Mouse (Mus musculus) thymus, adult 2 months (tissue): Measurements from ENCODE around the gene Cdcp2. TPM values are rescaled to one million over a fixed set of nuclear protein-coding genes. Genes with fewer than 3 reads are reported as not detected.

Experiments
- DNase-seq: peaks from one replicate; pipeline ENCODE4 v3.0.0; 2021
- H3K27ac ChIP-seq: fragments of 200-500 bp; 2 replicates; pipeline ENCODE4 v1.5.1; 2012; ENCODE audit warnings: low read length, control low read depth; ENCODE audit not compliant: control insufficient read depth, insufficient read depth
- H3K27me3 ChIP-seq: fragments of 200-500 bp; 2 replicates; pipeline ENCODE4 v1.6.1; 2012; ENCODE audit warnings: mild to moderate bottlenecking, low read length, moderate library complexity, mixed read lengths; ENCODE audit not compliant: control insufficient read depth, insufficient read depth
- H3K36me3 ChIP-seq: fragments of 200-500 bp; 2 replicates; pipeline ENCODE4 v1.6.1; 2012; ENCODE audit warnings: mild to moderate bottlenecking, low read length, moderate library complexity; ENCODE audit not compliant: control insufficient read depth, insufficient read depth
- H3K4me1 ChIP-seq: fragments of 200-500 bp; replicated peaks from 2 replicates; pipeline ENCODE4 v1.6.1; 2012; ENCODE audit warnings: low read length; ENCODE audit not compliant: control insufficient read depth, insufficient read depth
- H3K4me3 ChIP-seq: fragments of 200-500 bp; 2 replicates; pipeline ENCODE4 v1.5.1; 2012; ENCODE audit warnings: mild to moderate bottlenecking, low read length, control low read depth, moderate library complexity; ENCODE audit not compliant: control insufficient read depth, insufficient read depth
- CTCF ChIP-seq: fragments of 200-500 bp; IDR thresholded peaks from 2 replicates; pipeline ENCODE4 v1.5.1; 2012; ENCODE audit warnings: mild to moderate bottlenecking, control low read depth, low read length, moderate library complexity, borderline replicate concordance; ENCODE audit not compliant: control insufficient read depth, poor library complexity, insufficient read depth; ENCODE audit errors: extremely low read depth
- POLR2A ChIP-seq: fragments of 200-500 bp; IDR thresholded peaks from 2 replicates; pipeline ENCODE4 v1.6.1; 2012; ENCODE audit warnings: mild to moderate bottlenecking, low read length, control low read depth, moderate library complexity; ENCODE audit not compliant: control insufficient read depth, poor library complexity, insufficient read depth; ENCODE audit errors: extremely low read depth
- WGBS: fragments of 180-500 bp; shearing (Covaris S2); methylation state at CpG from one replicate; pipeline ENCODE4 v1.1.7; 2018; 5-methylcytosine and 5-hydroxymethylcytosine counted together
- polyA plus RNA-seq: library from polyadenylated mRNA; depleted of rRNA; stranded (reverse); fragments of >200 nt; gene quantifications from 2 replicates; pipeline ENCODE4 v1.2.3, GENCODE M21; 2012

The Cdcp2 gene
- polyA plus RNA-seq, 1 experiment, result 0.46 TPM

GRCm38 (mm10) chr4:107084858-107085257 lies 11.8 kb upstream of the Cdcp2 start:
- no peak for TF ChIP-seq POLR2A
- H3K4me3 ChIP-seq, result no peak overlapping the region
- DNase-seq, result no peak
- H3K27me3 ChIP-seq, result no peaks in the 10 kb centered on the region
- H3K4me1 ChIP-seq, result peaks cover 5% of the 10 kb centered on the region; the same call in 1 of the 2 replicates
- 77% methylated on average over 6 of the region's 6 CpGs for WGBS
- H3K36me3 ChIP-seq, result no peaks in the 10 kb centered on the region
- H3K27ac ChIP-seq, result no peak overlapping the region

- H3K27me3 ChIP-seq, result no peaks in the 10 kb centered on the region
- H3K27ac ChIP-seq, result no peak overlapping the region
- H3K4me1 ChIP-seq, result no peaks in the 10 kb centered on the region
- no peaks in the 10 kb centered on the region for H3K36me3 ChIP-seq
- no peak for DNase-seq
- WGBS, result 97% methylated on average over 14 of the region's 14 CpGs
- no peak overlapping the region for H3K4me3 ChIP-seq
- TF ChIP-seq CTCF (no peak), POLR2A (no peak)
Observed at GRCm38 (mm10) chr4:107091696-107092095, 5.0 kb upstream of the Cdcp2 start.

GRCm38 (mm10) chr4:107094484-107095187 lies 2.1 kb upstream of the Cdcp2 start:
- 59% methylated on average over 16 of the region's 16 CpGs for WGBS
- Histone ChIP-seq H3K4me1 (no peaks in the 10 kb centered on the region; the same call in 1 of the 2 replicates), H3K27ac (no peak overlapping the region), H3K27me3 (no peaks in the 10 kb centered on the region), H3K36me3 (no peaks in the 10 kb centered on the region), H3K4me3 (no peak overlapping the region)
- no peak for DNase-seq
- TF ChIP-seq POLR2A, result no peak
- no peak for TF ChIP-seq CTCF

GRCm38 (mm10) chr4:107096043-107096442 lies 648 bp upstream of the Cdcp2 start:
- no peak for DNase-seq
- TF ChIP-seq POLR2A (no peak), CTCF (no peak)
- H3K27me3 ChIP-seq, result no peaks in the 10 kb centered on the region
- 12% methylated on average over 6 of the region's 6 CpGs for WGBS
- no peak overlapping the region for H3K27ac ChIP-seq
- no peaks in the 10 kb centered on the region; the same call in 1 of the 2 replicates for H3K4me1 ChIP-seq
- H3K36me3 ChIP-seq, result no peaks in the 10 kb centered on the region
- H3K4me3 ChIP-seq, result no peak overlapping the region

GRCm38 (mm10) chr4:107097871-107098270 lies 1.2 kb downstream of the Cdcp2 start:
- TF ChIP-seq POLR2A, result no peak
- no peak for TF ChIP-seq CTCF
- Histone ChIP-seq H3K27me3 (no peaks in the 10 kb centered on the region), H3K4me1 (no peaks in the 10 kb centered on the region; the same call in 1 of the 2 replicates), H3K4me3 (no peak overlapping the region), H3K27ac (no peak overlapping the region), H3K36me3 (no peaks in the 10 kb centered on the region)
- no peak for DNase-seq
- WGBS, result 81% methylated on average over 15 of the region's 15 CpGs

- TF ChIP-seq POLR2A, result no peak
- TF ChIP-seq CTCF, result no peak
- Histone ChIP-seq H3K27me3 (no peaks in the 10 kb centered on the region), H3K27ac (no peak overlapping the region), H3K36me3 (no peaks in the 10 kb centered on the region), H3K4me3 (no peak overlapping the region), H3K4me1 (no peaks in the 10 kb centered on the region; the same call in 1 of the 2 replicates)
- no peak for DNase-seq
- 90% methylated on average over 10 of the region's 10 CpGs for WGBS
Observed at GRCm38 (mm10) chr4:107098375-107098774, 1.7 kb downstream of the Cdcp2 start.
